ENCODE assay signal across 11 mouse cellular contexts in the genomic region with DNA sequence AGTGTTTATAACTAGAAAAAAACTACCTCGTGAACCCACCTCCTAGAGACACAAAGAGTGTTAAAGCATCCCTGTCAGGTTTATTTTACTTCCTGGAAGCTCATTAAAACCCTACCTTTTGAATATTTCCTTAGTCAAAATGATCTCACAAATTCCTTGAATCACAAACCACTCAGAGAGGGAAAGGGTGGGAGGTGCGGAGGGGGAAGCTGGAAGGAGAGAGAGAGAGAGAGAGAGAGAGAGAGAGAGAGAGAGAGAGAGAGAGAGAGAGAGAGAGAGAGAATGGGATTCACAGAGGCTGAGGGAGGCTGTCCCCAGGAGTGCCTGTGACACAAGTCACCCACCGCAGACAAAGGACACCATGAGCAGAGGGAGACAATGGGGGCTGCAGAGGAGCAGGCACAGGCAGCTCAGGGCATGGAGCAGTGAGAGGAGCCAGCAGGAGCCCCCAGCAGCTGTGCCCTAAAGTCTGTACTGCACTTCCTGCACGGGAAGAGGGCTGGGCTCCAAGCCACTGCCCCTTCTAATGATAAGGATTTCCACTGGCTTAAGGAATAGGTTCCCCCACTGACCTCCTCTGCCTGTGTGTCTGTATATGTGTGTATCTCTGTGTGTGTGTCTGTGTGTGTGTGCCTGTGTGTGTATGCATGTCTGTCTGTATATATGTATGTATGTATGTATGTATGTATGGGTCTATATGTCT.
DNase-seq lines count a peak whose midpoint lies in the region; ATAC-seq and TF ChIP-seq lines count a peak whose summit lies in the region.
"Had no signal": no experiment of that assay in that cellular context is flagged by ENCODE, and none has a peak within 500 bp of the region (broad histone marks: within the 10 kb centered on the region; RNA-seq: fewer than 3 reads in every experiment).

No protein-coding gene starts in this region.

- TF ChIP-seq CTCF in lung, embryonic 14.5 days (IDR thresholded peaks at IDR 0.05; ENCODE audit: low read depth): no peak

- H3K9ac ChIP-seq in lung, embryonic 14.5 days: no peak overlapping the region
- peak overlapping the region; percentile 18 for H3K9ac ChIP-seq in forebrain, embryonic 12.5 days
- H3K9ac ChIP-seq in limb, embryonic 11.5 days (ENCODE audit: low read length): no peak overlapping the region; the same call in 1 of the 2 replicates
- H3K9ac ChIP-seq in stomach, embryonic 14.5 days (replicated peaks; ENCODE audit: low read depth, low read length): no peak overlapping the region
- H3K9ac ChIP-seq: limb, embryonic 15.5 days had no signal

- H3K27ac ChIP-seq in lung, embryonic 14.5 days (ENCODE audit: low read depth): no peak overlapping the region
- peak overlapping the region; percentile 73 for H3K27ac ChIP-seq in forebrain, embryonic 12.5 days
- no peak overlapping the region for H3K27ac ChIP-seq in limb, embryonic 11.5 days (replicated peaks; ENCODE audit: low read depth, low read length)
- peak overlapping the region; percentile 48; the same call in 1 of the 2 replicates for H3K27ac ChIP-seq in stomach, embryonic 14.5 days (ENCODE audit: low read length)
- H3K27ac ChIP-seq: limb, embryonic 15.5 days had no signal

- no peak overlapping the region for H3K4me3 ChIP-seq in lung, embryonic 14.5 days (ENCODE audit: low read depth, low read length)
- no peak overlapping the region for H3K4me3 ChIP-seq in forebrain, embryonic 12.5 days (replicated peaks)
- H3K4me3 ChIP-seq in limb, embryonic 11.5 days (ENCODE audit: low read depth, low read length): no peak overlapping the region
- H3K4me3 ChIP-seq in stomach, embryonic 14.5 days (ENCODE audit: low read depth, low read length): no peak overlapping the region
- H3K4me3 ChIP-seq: limb, embryonic 15.5 days had no signal

- H3K27me3 ChIP-seq in lung, embryonic 14.5 days (ENCODE audit: insufficient read depth, low read length): no peaks in the 10 kb centered on the region
- no peaks in the 10 kb centered on the region for H3K27me3 ChIP-seq in forebrain, embryonic 12.5 days
- H3K27me3 ChIP-seq in limb, embryonic 11.5 days (ENCODE audit: control insufficient read depth, insufficient read depth, low read length): no peaks in the 10 kb centered on the region
- no peaks in the 10 kb centered on the region for H3K27me3 ChIP-seq in stomach, embryonic 14.5 days (ENCODE audit: control insufficient read depth, insufficient read depth, low read length)
- H3K27me3 ChIP-seq: limb, embryonic 15.5 days had no signal

- H3K9me3 ChIP-seq in lung, embryonic 14.5 days (ENCODE audit: low read depth, low read length): no peaks in the 10 kb centered on the region
- no peaks in the 10 kb centered on the region for H3K9me3 ChIP-seq in forebrain, embryonic 12.5 days
- no peaks in the 10 kb centered on the region for H3K9me3 ChIP-seq in limb, embryonic 11.5 days (ENCODE audit: control insufficient read depth, low read length)
- H3K9me3 ChIP-seq in stomach, embryonic 14.5 days (ENCODE audit: control insufficient read depth, low read depth, low read length): no peaks in the 10 kb centered on the region
- H3K9me3 ChIP-seq: G1E; limb, embryonic 15.5 days had no signal

- peaks cover 30% of the 10 kb centered on the region for H3K4me1 ChIP-seq in lung, embryonic 14.5 days (ENCODE audit: insufficient read depth)
- peaks cover 32% of the 10 kb centered on the region for H3K4me1 ChIP-seq in forebrain, embryonic 12.5 days
- peaks cover 5% of the 10 kb centered on the region for H3K4me1 ChIP-seq in limb, embryonic 11.5 days (ENCODE audit: control insufficient read depth, insufficient read depth, low read length)
- H3K4me1 ChIP-seq in stomach, embryonic 14.5 days (ENCODE audit: control insufficient read depth, insufficient read depth, low read length): peaks cover 33% of the 10 kb centered on the region

- no peaks in the 10 kb centered on the region for H3K36me3 ChIP-seq in lung, embryonic 14.5 days (ENCODE audit: insufficient read depth)
- H3K36me3 ChIP-seq in forebrain, embryonic 12.5 days (replicated peaks): no peaks in the 10 kb centered on the region
- no peaks in the 10 kb centered on the region for H3K36me3 ChIP-seq in limb, embryonic 11.5 days (ENCODE audit: control insufficient read depth, insufficient read depth, low read length)
- no peaks in the 10 kb centered on the region for H3K36me3 ChIP-seq in stomach, embryonic 14.5 days (ENCODE audit: control insufficient read depth, insufficient read depth, low read length)
- H3K36me3 ChIP-seq: G1E; limb, embryonic 15.5 days had no signal

- 16% methylated on average over 4 of the region's 4 CpGs for WGBS in lung, embryonic 14.5 days
- 6% methylated on average over 4 of the region's 4 CpGs for WGBS in forebrain, embryonic 12.5 days
- 49% methylated on average over 4 of the region's 4 CpGs for WGBS in limb, embryonic 11.5 days
- whole genome bisulfite sequencing in stomach, embryonic 14.5 days: 17% methylated on average over 4 of the region's 4 CpGs

- ATAC-seq in lung, embryonic 14.5 days (ENCODE audit: insufficient read depth): peak; percentile 62
- peak; percentile 74 for ATAC-seq in forebrain, embryonic 12.5 days (ENCODE audit: low FRiP score)
- ATAC-seq in limb, embryonic 11.5 days (ENCODE audit: insufficient number of reproducible peaks, low FRiP score, low TSS enrichment, low read depth): no peak
- ATAC-seq in stomach, embryonic 14.5 days (ENCODE audit: insufficient number of reproducible peaks, insufficient read depth, low FRiP score, low read depth): no peak

- no peak overlapping the region for H3K4me2 ChIP-seq in lung, embryonic 14.5 days
- H3K4me2 ChIP-seq in forebrain, embryonic 12.5 days: peak overlapping the region; percentile 15; the same call in 1 of the 2 replicates
- no peak overlapping the region for H3K4me2 ChIP-seq in limb, embryonic 11.5 days (ENCODE audit: low read depth, severe bottlenecking)
- H3K4me2 ChIP-seq in stomach, embryonic 14.5 days (replicated peaks; ENCODE audit: low read depth, low read length): no peak overlapping the region
- H3K4me2 ChIP-seq: limb, embryonic 15.5 days had no signal

- DNase-seq in lung, embryonic 14.5 days: peak; percentile 56
- no peak for DNase-seq in lung, adult 18-20 months
- DNase-seq in limb, embryonic 11.5 days (ENCODE audit: low spot score): peak; percentile 32
- DNase-seq in adrenal gland, postnatal 36 days: no peak
- DNase-seq in cerebellum, adult 9-11 months: no peak
- DNase-seq in left cerebral cortex, adult 18-20 months (ENCODE audit: low spot score in 2 of 2): no peak
- DNase-seq: cerebellum, adult 11 months had no signal

Comparison
In these comparisons a context has a peak if more than half of its experiments do, and no peak if none do; other contexts are left out.
1. DNase-seq: peak in lung, embryonic 14.5 days (single experiment) and limb, embryonic 11.5 days (single experiment); none in lung, adult 18-20 months (0 of 2), adrenal gland, postnatal 36 days (0 of 2), cerebellum, adult 9-11 months (single experiment) and left cerebral cortex, adult 18-20 months (0 of 2).
2. ATAC-seq: peak in lung, embryonic 14.5 days (single experiment) and forebrain, embryonic 12.5 days (single experiment); none in limb, embryonic 11.5 days (single experiment) and stomach, embryonic 14.5 days (single experiment).
3. H3K27ac ChIP-seq: peak in forebrain, embryonic 12.5 days (single experiment) and stomach, embryonic 14.5 days (single experiment); none in lung, embryonic 14.5 days (single experiment) and limb, embryonic 11.5 days (single experiment).